Mouse (Mus musculus): Measurements from ENCODE around the gene Mettl22. TPM values are rescaled to one million over a fixed set of nuclear protein-coding genes. Genes with fewer than 3 reads are reported as not detected.
A peak's percentile ranks its signal among the peaks of the same experiment; 100 is the strongest.

Mettl22 gene
- polyA plus RNA-seq, 1 experiment from 2014 or later = 49.7 TPM

GRCm38 (mm10) chr16:8534466-8535200 lies 64.0 kb downstream of the Mettl22 start:
- WGBS = 81% methylated on average over 11 of the region's 11 CpGs
- Histone ChIP-seq H3K4me2 (replicated peaks) (no peak overlapping the region), H3K9ac (no peak overlapping the region), H3K4me1 (replicated peaks; ENCODE audit: control insufficient read depth, insufficient read depth, low read length) (peaks cover 16% of the 10 kb centered on the region), H3K27me3 (ENCODE audit: control insufficient read depth, insufficient read depth, low read length) (no peaks in the 10 kb centered on the region), H3K4me3 (replicated peaks; ENCODE audit: low read length) (no peak overlapping the region), H3K9me3 (ENCODE audit: control insufficient read depth, low read length) (no peaks in the 10 kb centered on the region), H3K27ac (no peak overlapping the region), H3K36me3 (replicated peaks; ENCODE audit: control insufficient read depth, insufficient read depth) (0 out of 2 replicates have a peak, but pooled peaks cover 11% of the 10 kb centered on the region)
- DNase-seq (ENCODE audit: low spot score) (no peak), ATAC-seq (ENCODE audit: low FRiP score) (no peak)

GRCm38 (mm10) chr16:8535411-8535810 lies 64.8 kb downstream of the Mettl22 start:
- H3K9ac ChIP-seq = no peak overlapping the region
- no peaks in the 10 kb centered on the region for H3K27me3 ChIP-seq (ENCODE audit: control insufficient read depth, insufficient read depth, low read length)
- no peaks in the 10 kb centered on the region for H3K9me3 ChIP-seq (ENCODE audit: control insufficient read depth, low read length)
- WGBS = 77% methylated on average over 6 of the region's 6 CpGs
- no peak for DNase-seq (ENCODE audit: low spot score)
- ATAC-seq (ENCODE audit: low FRiP score) = no peak
- H3K36me3 ChIP-seq (replicated peaks; ENCODE audit: control insufficient read depth, insufficient read depth) = 0 out of 2 replicates have a peak, but pooled peaks cover 11% of the 10 kb centered on the region
- no peak overlapping the region for H3K4me2 ChIP-seq (replicated peaks)
- no peak overlapping the region for H3K4me3 ChIP-seq (replicated peaks; ENCODE audit: low read length)
- peaks cover 21% of the 10 kb centered on the region for H3K4me1 ChIP-seq (replicated peaks; ENCODE audit: control insufficient read depth, insufficient read depth, low read length)
- H3K27ac ChIP-seq = no peak overlapping the region

DNA sequence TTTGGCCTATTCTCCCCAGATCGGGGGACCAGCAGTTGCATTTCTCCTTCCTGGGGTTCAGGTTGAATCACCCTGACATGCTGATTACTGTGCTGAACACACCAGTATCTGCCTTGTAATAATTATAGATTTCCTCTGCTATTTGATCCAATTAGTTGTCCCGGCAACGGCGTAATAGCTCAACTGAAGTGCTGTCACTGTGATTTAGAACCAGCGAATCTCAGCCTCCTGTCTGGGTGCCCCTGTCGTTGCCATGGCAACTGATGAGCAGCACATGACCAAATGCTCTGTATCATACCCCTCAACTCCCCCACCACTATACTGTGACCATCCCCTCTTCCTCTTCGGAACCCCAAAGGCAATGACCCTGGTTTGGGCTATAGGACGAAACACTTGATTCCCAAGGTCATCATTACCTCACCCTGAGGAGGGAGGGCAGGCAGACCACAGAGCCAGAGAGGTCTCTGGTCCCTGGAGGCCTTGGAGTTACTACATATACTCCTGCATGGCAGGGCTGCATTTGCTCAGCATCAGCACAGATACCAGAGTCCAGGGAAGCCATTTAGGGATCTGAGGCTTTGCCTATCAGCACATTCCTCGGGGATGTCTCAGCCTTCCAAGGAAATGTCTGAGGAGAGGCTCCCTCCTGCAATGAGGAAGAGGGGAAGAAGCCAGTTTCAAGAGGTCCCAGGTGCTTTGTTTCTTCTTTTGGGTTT lies 68.7 kb downstream of the Mettl22 start:
- WGBS = 22% methylated on average over 9 of the region's 9 CpGs
- Histone ChIP-seq H3K4me2 (replicated peaks) (peak overlapping the region; percentile 31), H3K9ac (peak overlapping the region; percentile 22; the same call in 1 of the 2 replicates), H3K36me3 (replicated peaks; ENCODE audit: control insufficient read depth, insufficient read depth) (0 out of 2 replicates have a peak, but pooled peaks cover 3% of the 10 kb centered on the region), H3K27me3 (ENCODE audit: control insufficient read depth, insufficient read depth, low read length) (no peaks in the 10 kb centered on the region), H3K4me1 (replicated peaks; ENCODE audit: control insufficient read depth, insufficient read depth, low read length) (peaks cover 37% of the 10 kb centered on the region), H3K9me3 (ENCODE audit: control insufficient read depth, low read length) (no peaks in the 10 kb centered on the region), H3K4me3 (replicated peaks; ENCODE audit: low read length) (no peak overlapping the region), H3K27ac (peak overlapping the region; percentile 93)
- ATAC-seq (ENCODE audit: low FRiP score) (peak; percentile 80), DNase-seq (ENCODE audit: low spot score) (peak; percentile 81)

Other genes with a start within 250 kb of the Mettl22 start
- 0.68 and 0.86 TPM in 2 replicates for gene Tmem114, start 45.7 kb upstream of the Mettl22 start, polyA plus RNA-seq (2014; fragmentation: Nextera tagmentation; extraction: Ambion mirVana)
- gene Abat, start 42.6 kb downstream of the Mettl22 start, polyA plus RNA-seq (2014; fragmentation: Nextera tagmentation; extraction: Ambion mirVana) = 69.5 and 74.3 TPM in 2 replicates
- 31.7 and 37.0 TPM in 2 replicates for gene Pmm2, start 166.9 kb downstream of the Mettl22 start, polyA plus RNA-seq (2014; fragmentation: Nextera tagmentation; extraction: Ambion mirVana)
- gene Tmem186, start 166.9 kb downstream of the Mettl22 start, polyA plus RNA-seq (2014; fragmentation: Nextera tagmentation; extraction: Ambion mirVana) = 15.1 and 15.3 TPM in 2 replicates
- 57.0 and 58.8 TPM in 2 replicates for gene Carhsp1, start 201.4 kb downstream of the Mettl22 start, polyA plus RNA-seq (2014; fragmentation: Nextera tagmentation; extraction: Ambion mirVana)
- gene Gm5767, start 210.0 kb downstream of the Mettl22 start, polyA plus RNA-seq (2014; fragmentation: Nextera tagmentation; extraction: Ambion mirVana) = 0.35 TPM in 1 of 2 replicates, not detected in the other

Data from hindbrain, embryonic 14.5 days (tissue).